ENCODE assay signal across 15 mouse cellular contexts in genomic region chr16:94082960-94083847, GRCm38 (mm10). TPM values are rescaled to one million over a fixed set of nuclear protein-coding genes. Genes with fewer than 3 reads are reported as not detected.
DNase-seq lines count a peak whose midpoint lies in the region; ATAC-seq and TF ChIP-seq lines count a peak whose summit lies in the region.
"Had no signal": no experiment of that assay in that cellular context is flagged by ENCODE, and none has a peak within 500 bp of the region (broad histone marks: within the 10 kb centered on the region; RNA-seq: fewer than 3 reads in every experiment).

No protein-coding gene starts in this region.

- H3K27ac ChIP-seq in kidney, postnatal 0 days, result no peak overlapping the region
- H3K27ac ChIP-seq in ES-Bruce4 (ENCODE audit: insufficient read depth, low read length), result no peak overlapping the region
- H3K27ac ChIP-seq in limb, embryonic 10.5 days, result peak overlapping the region; percentile 50; the same call in 1 of the 2 replicates
- H3K27ac ChIP-seq: forebrain, embryonic 12.5 days; heart, adult 2 months; left cerebral cortex, adult 2 months; liver, embryonic 15.5 days had no signal

- peaks cover 89% of the 10 kb centered on the region for H3K27me3 ChIP-seq in kidney, postnatal 0 days (ENCODE audit: insufficient read depth, low read length)
- H3K27me3 ChIP-seq in ES-Bruce4 (ENCODE audit: control insufficient read depth, insufficient read depth, low read length, poor library complexity, severe bottlenecking), result peaks cover 66% of the 10 kb centered on the region
- peaks cover 100% of the 10 kb centered on the region for H3K27me3 ChIP-seq in limb, embryonic 10.5 days (ENCODE audit: low read depth, poor library complexity, severe bottlenecking)

- no peak for DNase-seq in kidney, postnatal 0 days (ENCODE audit: low spot score)
- DNase-seq in kidney, adult 9 months, result no peak
- peak; percentile 53 for DNase-seq in ZHBTc4 (ENCODE audit: low read depth, low spot score)
- peak; percentile 69 for DNase-seq in limb, embryonic 10.5 days (ENCODE audit: low spot score)
- no peak for DNase-seq in ovary, adult 18-20 months (ENCODE audit: low spot score)
- DNase-seq in layer of hippocampus, adult 11-12 months (ENCODE audit: low spot score), result no peak
- DNase-seq: cerebellum, adult 11 months; lung, postnatal 4 days had no signal

- peaks cover 18% of the 10 kb centered on the region for H3K4me1 ChIP-seq in kidney, postnatal 0 days (replicated peaks; ENCODE audit: insufficient read depth, low read length)
- no peaks in the 10 kb centered on the region for H3K4me1 ChIP-seq in ES-Bruce4 (ENCODE audit: control insufficient read depth, insufficient read depth, low read length)
- peaks cover 54% of the 10 kb centered on the region for H3K4me1 ChIP-seq in limb, embryonic 10.5 days

- peak overlapping the region; percentile 25 for H3K4me2 ChIP-seq in kidney, postnatal 0 days (ENCODE audit: low read length)
- H3K4me2 ChIP-seq: liver, embryonic 15.5 days had no signal

- ATAC-seq in kidney, postnatal 0 days (replicated peaks; ENCODE audit: low FRiP score, low read depth), result no peak

- H3K9ac ChIP-seq in kidney, postnatal 0 days (ENCODE audit: low read depth, low read length), result peak overlapping the region; percentile 23; the same call in 1 of the 2 replicates
- H3K9ac ChIP-seq in ES-Bruce4 (ENCODE audit: low read depth, poor library complexity, severe bottlenecking), result 0 out of 2 replicates have a peak overlapping the region, but pooled peaks have one; percentile 10
- H3K9ac ChIP-seq: forebrain, embryonic 12.5 days; liver, embryonic 15.5 days had no signal

- H3K4me3 ChIP-seq in kidney, postnatal 0 days (replicated peaks; ENCODE audit: low read depth, low read length), result no peak overlapping the region; the same call in 1 of the 2 replicates
- peak overlapping the region; percentile 11; the same call in 1 of the 2 replicates for H3K4me3 ChIP-seq in ES-Bruce4 (ENCODE audit: low read depth, low read length)
- H3K4me3 ChIP-seq in limb, embryonic 10.5 days, result peak overlapping the region; percentile 54
- H3K4me3 ChIP-seq: heart, adult 2 months; left cerebral cortex, adult 2 months; liver, embryonic 15.5 days; myocyte had no signal

- no peaks in the 10 kb centered on the region for H3K9me3 ChIP-seq in kidney, postnatal 0 days (replicated peaks; ENCODE audit: low read length)
- H3K9me3 ChIP-seq in ES-Bruce4 (replicated peaks; ENCODE audit: control insufficient read depth, insufficient read depth, low read length, poor library complexity, severe bottlenecking), result no peaks in the 10 kb centered on the region
- no peaks in the 10 kb centered on the region for H3K9me3 ChIP-seq in limb, embryonic 10.5 days (replicated peaks)
- H3K9me3 ChIP-seq: forebrain, embryonic 12.5 days; liver, embryonic 15.5 days had no signal

- H3K36me3 ChIP-seq in kidney, postnatal 0 days (ENCODE audit: insufficient read depth, low read length), result no peaks in the 10 kb centered on the region
- H3K36me3 ChIP-seq in ES-Bruce4 (ENCODE audit: control insufficient read depth, insufficient read depth, low read length, poor library complexity, severe bottlenecking), result no peaks in the 10 kb centered on the region
- H3K36me3 ChIP-seq in limb, embryonic 10.5 days, result no peaks in the 10 kb centered on the region
- H3K36me3 ChIP-seq: forebrain, embryonic 12.5 days; liver, embryonic 15.5 days had no signal

- TF ChIP-seq EP300 in ES-Bruce4 (IDR thresholded peaks at IDR 0.05; ENCODE audit: insufficient read depth, low read depth, low read length), result no peak

- TF ChIP-seq CTCF in kidney, postnatal 0 days (IDR thresholded peaks at IDR 0.05; ENCODE audit: low read depth), result no peak
- no peak for TF ChIP-seq CTCF in ES-Bruce4 (IDR thresholded peaks at IDR 0.05; ENCODE audit: low read depth, low read length)

- TF ChIP-seq POLR2A in ES-Bruce4 (IDR thresholded peaks at IDR 0.05; ENCODE audit: insufficient read depth, low read length), result no peak

- 2% methylated on average over 46 of the region's 46 CpGs for WGBS in kidney, postnatal 0 days
- WGBS in limb, embryonic 10.5 days, result under 1% methylated on average over 46 of the region's 46 CpGs

RNA-seq across cellular contexts. Expression of gene Sim2, which starts 1.5 kb away (rescaled TPM):
- 3.0 and 3.1 TPM in 2 replicates for polyA plus RNA-seq in kidney, postnatal 0 days (2015; fragmentation: Nextera tagmentation; extraction: Ambion mirVana)
- polyA plus RNA-seq in ES-Bruce4 (2011; ENCODE audit: insufficient read depth, insufficient read length, low read depth, missing spikeins), result not detected in 2 replicates
- 2.2 and 2.9 TPM in 2 replicates for polyA plus RNA-seq in limb, embryonic 10.5 days (2016; fragmentation: Nextera tagmentation; extraction: Ambion mirVana)
- polyA plus RNA-seq: large intestine, adult 2 months; liver, embryonic 15.5 days had no signal

Comparison
In these comparisons a context has a peak if more than half of its experiments do, and no peak if none do; other contexts are left out.
1. DNase-seq: peak in ZHBTc4 (single experiment) and limb, embryonic 10.5 days (single experiment); none in kidney, postnatal 0 days (single experiment), kidney, adult 9 months (single experiment), ovary, adult 18-20 months (single experiment) and layer of hippocampus, adult 11-12 months (single experiment).